Mouse (Mus musculus): ENCODE results near the gene Muc3. TPM values are rescaled to one million over a fixed set of nuclear protein-coding genes. Genes with fewer than 3 reads are reported as not detected.
"Not testable (repeated sequence)": the region's sequence is repeated elsewhere in the genome, so short reads cannot be mapped to it uniquely, and the experiment has no call there.

Muc3 gene
- polyA plus RNA-seq (2016; fragmentation: Nextera tagmentation; extraction: Ambion mirVana): not detected in 2 replicates

DNA sequence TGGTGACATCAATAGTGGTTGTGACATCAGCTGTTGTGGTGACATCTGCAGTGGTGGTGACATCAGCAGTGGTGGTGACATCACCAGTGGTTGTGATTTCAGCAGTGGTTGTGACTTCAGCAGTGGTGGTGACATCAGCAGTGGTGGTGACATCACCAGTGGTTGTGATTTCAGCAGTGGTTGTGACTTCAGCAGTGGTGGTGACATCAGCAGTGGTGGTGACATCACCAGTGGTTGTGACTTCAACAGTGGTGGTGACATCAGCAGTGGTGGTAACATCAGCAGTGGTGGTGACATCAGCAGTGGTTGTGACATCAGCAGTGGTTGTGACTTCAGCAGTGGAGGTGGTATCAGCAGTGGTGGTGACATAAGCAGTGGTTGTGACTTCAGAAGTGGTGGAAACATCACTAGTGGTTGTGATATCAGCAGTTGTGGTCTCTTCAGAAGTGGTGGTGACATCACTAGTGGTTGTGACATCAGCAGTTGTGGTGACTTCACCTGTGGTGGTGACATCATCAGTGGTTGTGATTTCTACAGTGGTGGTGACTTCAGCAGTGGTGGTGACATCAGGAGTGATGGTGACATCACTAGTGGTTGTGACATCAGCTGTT, at the start of gene Muc3:
TSS of gene Muc3 (minus strand) at position 51 of the 611 bp plus-strand sequence.
- not testable (repeated sequence) for H3K4me3 ChIP-seq; DNase-seq (ENCODE audit: low spot score); H3K27me3 ChIP-seq (ENCODE audit: low read depth, poor library complexity, severe bottlenecking); H3K27ac ChIP-seq (replicated peaks); H3K4me1 ChIP-seq; H3K36me3 ChIP-seq
- H3K9me3 ChIP-seq (replicated peaks): peaks cover 14% of the 10 kb centered on the region; the same call in 1 of the 2 replicates

DNA sequence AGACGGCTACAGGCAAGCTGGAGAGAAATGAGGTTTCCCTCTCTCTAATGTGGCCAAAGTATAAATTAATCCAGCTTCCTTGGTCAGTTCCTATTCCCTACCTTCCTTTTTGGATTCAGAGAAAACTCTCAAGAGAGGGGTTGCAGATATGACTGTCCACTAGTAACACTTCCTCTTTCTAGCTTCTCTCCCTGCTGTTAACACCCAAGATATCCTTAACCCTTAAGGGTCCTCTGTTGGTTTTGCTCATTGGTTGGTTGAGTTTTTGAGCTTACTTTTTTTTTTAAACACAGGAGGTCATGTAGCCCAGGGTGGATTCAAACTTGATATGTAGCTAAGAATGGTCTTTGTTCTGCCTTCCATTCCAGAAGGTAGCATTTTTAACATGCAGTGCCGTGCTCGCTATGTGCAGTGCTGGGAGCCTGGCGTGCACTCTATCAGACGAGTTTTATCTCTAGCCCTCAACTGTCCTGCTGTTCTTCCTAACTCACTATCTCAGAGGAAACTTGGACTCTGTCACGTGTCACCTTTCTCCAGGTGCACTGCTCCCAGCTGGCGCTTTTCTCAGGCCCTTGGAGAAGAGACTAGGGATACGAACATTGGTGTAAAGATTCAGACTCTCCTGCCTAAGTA, 45.5 kb upstream of the Muc3 start:
- H3K4me1 ChIP-seq: peaks cover 8% of the 10 kb centered on the region
- DNase-seq (ENCODE audit: low spot score): no peak
- H3K9me3 ChIP-seq (replicated peaks): 0 out of 2 replicates have a peak, but pooled peaks cover 7% of the 10 kb centered on the region
- H3K36me3 ChIP-seq: no peaks in the 10 kb centered on the region
- WGBS: 80% methylated on average over 8 of the region's 8 CpGs
- H3K4me3 ChIP-seq: no peak overlapping the region
- H3K27ac ChIP-seq (replicated peaks): no peak overlapping the region
- H3K27me3 ChIP-seq (ENCODE audit: low read depth, poor library complexity, severe bottlenecking): peaks cover 11% of the 10 kb centered on the region

DNA sequence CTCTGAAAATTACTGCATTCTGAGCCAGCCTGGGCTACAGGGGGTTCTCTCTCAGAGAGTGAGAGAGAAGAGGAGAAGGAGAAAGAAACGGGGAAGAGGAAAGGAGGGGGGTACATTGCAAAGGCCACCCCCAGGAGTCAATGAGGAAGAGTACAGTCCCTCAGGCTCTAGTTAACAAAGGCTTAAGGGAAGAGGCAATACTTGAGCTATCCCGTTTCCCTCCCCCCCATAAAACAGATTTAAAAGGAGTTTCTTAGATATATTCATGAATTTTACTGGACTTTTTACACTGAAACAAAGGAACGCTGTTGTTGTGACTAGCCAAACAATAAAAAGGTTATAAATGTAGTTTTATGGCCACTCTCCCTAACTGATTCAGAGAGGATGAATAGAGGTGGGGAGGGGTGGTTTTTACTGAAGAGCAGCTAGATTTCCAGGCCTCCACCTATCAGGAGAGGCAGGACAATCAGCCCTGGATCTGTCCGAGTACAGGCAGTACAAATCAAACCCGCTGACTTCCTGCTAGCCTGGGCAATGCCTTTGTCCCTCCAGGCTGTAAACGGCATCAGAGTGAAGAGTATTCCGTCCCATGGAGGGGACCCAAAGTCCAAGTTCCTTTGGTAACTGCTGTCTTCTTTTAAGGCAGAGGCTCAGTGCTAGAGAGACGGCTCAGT, 44.3 kb upstream of the Muc3 start:
- 0 out of 2 replicates have a peak, but pooled peaks cover 7% of the 10 kb centered on the region for H3K9me3 ChIP-seq (replicated peaks)
- 81% methylated on average over 8 of the region's 8 CpGs for WGBS
- no peaks in the 10 kb centered on the region for H3K36me3 ChIP-seq
- H3K4me3 ChIP-seq: no peak overlapping the region
- no peak overlapping the region for H3K27ac ChIP-seq (replicated peaks)
- no peak for DNase-seq (ENCODE audit: low spot score)
- H3K27me3 ChIP-seq (ENCODE audit: low read depth, poor library complexity, severe bottlenecking): peaks cover 21% of the 10 kb centered on the region
- peaks cover 13% of the 10 kb centered on the region for H3K4me1 ChIP-seq

DNA sequence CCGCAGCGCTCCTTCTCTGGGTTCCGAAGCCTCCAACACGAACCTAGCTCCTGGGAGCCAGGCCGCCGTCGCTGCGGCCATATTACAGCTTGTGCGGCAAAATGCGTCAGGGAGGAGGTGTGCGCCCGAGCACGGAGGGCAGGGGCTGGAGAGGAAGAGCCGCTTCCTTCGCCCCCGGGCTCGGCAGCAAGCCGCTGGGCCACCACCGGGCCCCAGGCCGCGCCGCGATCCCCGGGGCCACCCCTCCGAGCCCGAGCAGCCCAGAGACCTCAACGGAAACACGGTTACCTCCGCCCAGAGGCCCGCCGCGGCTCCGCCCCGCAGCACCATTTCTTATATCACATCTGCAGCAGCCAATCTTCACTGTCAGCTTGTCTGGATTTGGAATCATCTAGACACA, 40.2 kb upstream of the Muc3 start:
- 4% methylated on average over 34 of the region's 34 CpGs for WGBS
- peak; percentile 44 for DNase-seq (ENCODE audit: low spot score)
- Histone ChIP-seq H3K4me3 (peak overlapping the region; percentile 60), H3K9me3 (replicated peaks) (0 out of 2 replicates have a peak, but pooled peaks cover 7% of the 10 kb centered on the region), H3K27ac (replicated peaks) (peak overlapping the region; percentile 83), H3K27me3 (ENCODE audit: low read depth, poor library complexity, severe bottlenecking) (peaks cover 24% of the 10 kb centered on the region), H3K4me1 (peaks cover 5% of the 10 kb centered on the region), H3K36me3 (no peaks in the 10 kb centered on the region)

DNA sequence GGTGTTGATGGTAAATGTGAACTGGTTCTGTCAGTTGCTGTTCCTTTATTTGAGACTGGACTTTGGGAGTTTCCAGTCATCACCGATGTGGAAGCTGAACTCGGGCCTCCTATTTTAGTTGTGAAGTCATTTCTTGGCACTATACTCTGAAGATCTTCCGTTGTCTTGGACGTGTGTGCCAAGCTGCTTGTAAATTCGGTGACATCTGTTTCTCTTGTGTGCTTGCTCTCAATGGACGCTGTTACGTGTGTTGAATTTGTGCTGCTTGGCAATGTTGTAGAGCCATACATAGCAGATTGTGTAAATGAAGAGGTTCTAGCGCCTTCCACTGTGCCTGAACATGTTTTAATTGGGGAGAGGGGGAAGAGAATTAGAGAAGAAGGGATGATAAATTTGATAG, 36.2 kb upstream of the Muc3 start:
- H3K27me3 ChIP-seq (ENCODE audit: low read depth, poor library complexity, severe bottlenecking): peaks cover 20% of the 10 kb centered on the region
- DNase-seq (ENCODE audit: low spot score): no peak
- H3K4me3 ChIP-seq: no peak overlapping the region
- H3K9me3 ChIP-seq (replicated peaks): no peaks in the 10 kb centered on the region
- no peaks in the 10 kb centered on the region for H3K36me3 ChIP-seq
- 91% methylated on average over 8 of the region's 8 CpGs for WGBS
- H3K27ac ChIP-seq (replicated peaks): no peak overlapping the region
- peaks cover 5% of the 10 kb centered on the region for H3K4me1 ChIP-seq

DNA sequence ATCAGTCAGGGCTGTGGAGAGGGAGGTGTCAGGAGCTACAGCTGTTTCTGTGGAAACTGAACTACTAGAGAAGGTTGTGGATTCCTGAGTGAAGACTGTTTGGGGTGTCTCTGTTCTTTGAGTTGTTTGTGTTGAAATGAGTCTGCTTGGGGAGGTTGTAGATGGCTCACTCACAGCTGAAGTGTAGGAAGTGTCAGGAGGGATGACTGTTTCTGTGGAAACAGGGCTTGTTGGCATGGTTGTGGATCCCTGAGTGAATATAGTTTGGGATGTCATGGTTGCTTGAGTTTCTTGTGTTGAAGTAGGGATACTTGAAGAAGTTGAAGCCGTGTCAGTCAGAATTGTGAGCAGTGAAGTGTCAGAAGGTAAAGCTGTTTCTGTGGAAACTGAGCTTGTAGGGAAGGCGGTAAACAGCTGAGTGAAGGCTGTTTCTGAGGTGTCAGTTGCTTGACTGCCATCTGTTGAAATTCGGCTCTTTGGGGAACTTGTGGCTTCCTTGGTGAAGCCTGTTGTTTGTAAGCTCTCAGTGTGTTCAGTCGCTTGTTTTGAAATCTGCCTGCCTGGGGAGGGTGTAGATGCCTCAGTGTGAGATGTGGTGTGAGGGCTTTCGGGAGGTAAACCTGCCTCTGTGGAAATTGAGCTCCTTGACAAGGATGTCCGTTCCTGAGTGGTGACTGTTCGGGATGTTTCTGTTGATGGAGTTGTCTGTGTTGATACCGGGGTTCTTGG, 30.7 kb upstream of the Muc3 start:
- no peak overlapping the region for H3K27ac ChIP-seq (replicated peaks)
- no peaks in the 10 kb centered on the region for H3K36me3 ChIP-seq
- WGBS: 83% methylated on average over 8 of the region's 8 CpGs
- H3K27me3 ChIP-seq (ENCODE audit: low read depth, poor library complexity, severe bottlenecking): no peaks in the 10 kb centered on the region
- DNase-seq (ENCODE audit: low spot score): no peak
- no peaks in the 10 kb centered on the region for H3K4me1 ChIP-seq
- no peaks in the 10 kb centered on the region for H3K9me3 ChIP-seq (replicated peaks)
- no peak overlapping the region for H3K4me3 ChIP-seq

DNA sequence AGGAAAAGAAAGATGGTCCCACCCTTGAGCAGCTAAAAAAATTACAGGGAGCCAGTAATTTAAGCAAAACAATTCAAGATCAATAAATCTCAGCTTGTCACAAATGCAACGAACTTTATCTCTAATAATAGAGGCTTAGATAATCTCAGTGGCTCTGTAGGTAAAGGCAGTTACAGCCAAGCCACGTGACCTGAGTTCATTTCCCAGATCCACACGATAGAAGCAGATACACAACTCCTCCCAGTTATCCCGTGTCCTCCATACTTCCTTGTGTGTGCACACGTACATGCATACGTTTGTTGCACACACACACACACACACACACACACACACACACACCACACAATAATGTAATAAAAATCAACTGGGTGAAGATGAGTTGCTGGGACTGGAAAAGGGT, 24.8 kb upstream of the Muc3 start:
- DNase-seq (ENCODE audit: low spot score): no peak
- no peak overlapping the region for H3K27ac ChIP-seq (replicated peaks)
- H3K36me3 ChIP-seq: no peaks in the 10 kb centered on the region
- H3K9me3 ChIP-seq (replicated peaks): no peaks in the 10 kb centered on the region
- H3K4me1 ChIP-seq: no peaks in the 10 kb centered on the region
- no peak overlapping the region for H3K4me3 ChIP-seq
- WGBS: 88% methylated on average over 6 of the region's 6 CpGs
- no peaks in the 10 kb centered on the region for H3K27me3 ChIP-seq (ENCODE audit: low read depth, poor library complexity, severe bottlenecking)

DNA sequence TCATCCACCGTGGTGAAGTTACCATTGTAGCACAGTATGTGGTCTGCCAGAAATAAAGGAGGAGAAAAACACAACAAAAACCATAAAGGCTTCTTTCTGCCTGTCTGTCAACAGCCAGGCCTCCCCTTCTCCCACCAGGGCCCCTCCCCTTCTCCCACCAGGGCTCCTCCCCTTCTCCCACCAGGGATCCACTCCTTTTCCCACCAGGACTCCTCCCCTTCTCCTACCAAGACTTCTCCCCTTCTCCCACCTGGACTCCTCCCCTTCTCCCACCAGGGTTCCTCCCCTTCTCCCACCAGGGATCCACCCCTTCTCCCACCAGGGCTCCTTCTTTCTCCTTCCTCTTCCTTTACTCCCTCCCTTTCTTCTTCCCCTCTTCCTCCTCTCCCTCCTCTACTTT, 23.5 kb upstream of the Muc3 start:
- H3K4me1 ChIP-seq: no peaks in the 10 kb centered on the region
- no peaks in the 10 kb centered on the region for H3K27me3 ChIP-seq (ENCODE audit: low read depth, poor library complexity, severe bottlenecking)
- 5% methylated on average over 1 of the region's 1 CpGs for WGBS
- no peak overlapping the region for H3K4me3 ChIP-seq
- no peaks in the 10 kb centered on the region for H3K36me3 ChIP-seq
- no peak overlapping the region for H3K27ac ChIP-seq (replicated peaks)
- no peak for DNase-seq (ENCODE audit: low spot score)
- no peaks in the 10 kb centered on the region for H3K9me3 ChIP-seq (replicated peaks)

DNA sequence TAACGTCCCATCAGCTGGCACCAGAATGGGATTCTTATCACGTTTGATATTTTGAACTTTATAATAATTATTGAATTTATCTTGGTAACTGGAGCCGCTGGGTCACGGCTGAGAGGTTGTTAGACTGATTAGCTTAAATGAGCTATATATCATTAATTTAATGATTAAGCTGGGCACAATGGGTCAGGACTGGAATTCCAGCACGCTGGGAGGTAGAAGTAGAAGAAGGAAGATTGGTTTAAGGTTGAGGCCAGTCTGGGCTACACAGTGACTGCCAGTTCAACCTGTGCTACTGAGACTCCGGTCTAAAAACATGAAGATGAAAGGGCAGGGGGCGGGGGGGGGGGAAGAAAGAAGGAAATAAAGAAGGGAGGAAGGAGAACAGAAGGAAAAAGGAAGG, 22.4 kb upstream of the Muc3 start:
- Histone ChIP-seq H3K27me3 (ENCODE audit: low read depth, poor library complexity, severe bottlenecking) (no peaks in the 10 kb centered on the region), H3K27ac (replicated peaks) (no peak overlapping the region), H3K4me1 (no peaks in the 10 kb centered on the region), H3K9me3 (replicated peaks) (no peaks in the 10 kb centered on the region), H3K36me3 (no peaks in the 10 kb centered on the region), H3K4me3 (no peak overlapping the region)
- 86% methylated on average over 7 of the region's 7 CpGs for WGBS
- DNase-seq (ENCODE audit: low spot score): no peak

DNA sequence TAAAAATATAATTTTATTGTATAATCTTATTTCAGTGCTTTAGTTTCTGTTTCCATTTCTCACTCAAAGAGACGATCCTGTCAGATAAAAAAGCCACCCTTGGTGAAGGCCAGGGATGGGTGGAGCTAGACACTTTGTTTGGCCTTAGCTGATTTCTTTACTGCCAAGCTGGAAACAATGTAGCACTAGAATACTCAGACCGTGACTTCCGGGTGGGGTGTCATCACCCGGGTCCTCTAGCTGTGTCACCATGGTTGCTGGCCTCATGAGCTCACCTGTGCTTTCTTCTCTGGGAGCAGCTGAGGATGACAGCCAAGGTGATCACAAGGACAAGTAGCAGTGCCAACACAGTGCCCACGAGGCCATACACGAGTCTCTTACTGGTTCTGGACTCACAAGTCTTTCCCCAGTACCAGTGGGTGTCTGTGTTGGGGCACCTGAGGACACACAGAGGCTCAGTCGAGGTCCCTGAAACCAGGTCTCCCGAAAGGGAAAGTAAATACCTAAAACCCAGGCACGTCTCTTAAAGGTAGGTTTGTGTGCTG, 21.8 kb upstream of the Muc3 start:
- H3K4me3 ChIP-seq: no peak overlapping the region
- H3K27me3 ChIP-seq (ENCODE audit: low read depth, poor library complexity, severe bottlenecking): no peaks in the 10 kb centered on the region
- no peaks in the 10 kb centered on the region for H3K9me3 ChIP-seq (replicated peaks)
- H3K36me3 ChIP-seq: no peaks in the 10 kb centered on the region
- no peak overlapping the region for H3K27ac ChIP-seq (replicated peaks)
- H3K4me1 ChIP-seq: no peaks in the 10 kb centered on the region
- DNase-seq (ENCODE audit: low spot score): no peak
- WGBS: 79% methylated on average over 9 of the region's 9 CpGs

DNA sequence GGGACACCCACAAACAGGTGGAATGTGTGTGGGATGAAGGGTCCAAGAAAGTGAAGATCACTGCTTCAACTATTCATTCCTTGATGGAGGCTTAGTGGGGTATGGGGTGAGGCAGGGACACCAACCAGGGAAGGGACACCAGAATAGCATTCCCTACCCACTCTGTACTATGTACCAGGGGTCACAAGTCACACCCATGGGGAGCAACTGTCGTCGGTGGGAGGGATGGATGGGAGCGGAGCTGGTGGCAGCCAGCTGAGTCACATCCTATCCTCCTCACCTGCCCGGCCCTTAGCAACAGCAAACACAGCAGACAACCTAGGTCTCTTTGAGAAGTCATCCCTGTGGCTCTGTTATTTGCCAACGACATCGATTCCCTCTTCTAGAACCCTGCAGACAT, 18.4 kb upstream of the Muc3 start:
- H3K9me3 ChIP-seq (replicated peaks): no peaks in the 10 kb centered on the region
- H3K36me3 ChIP-seq: no peaks in the 10 kb centered on the region
- H3K4me1 ChIP-seq: no peaks in the 10 kb centered on the region
- no peak overlapping the region for H3K27ac ChIP-seq (replicated peaks)
- no peak for DNase-seq (ENCODE audit: low spot score)
- no peaks in the 10 kb centered on the region for H3K27me3 ChIP-seq (ENCODE audit: low read depth, poor library complexity, severe bottlenecking)
- 82% methylated on average over 6 of the region's 6 CpGs for WGBS
- no peak overlapping the region for H3K4me3 ChIP-seq

DNA sequence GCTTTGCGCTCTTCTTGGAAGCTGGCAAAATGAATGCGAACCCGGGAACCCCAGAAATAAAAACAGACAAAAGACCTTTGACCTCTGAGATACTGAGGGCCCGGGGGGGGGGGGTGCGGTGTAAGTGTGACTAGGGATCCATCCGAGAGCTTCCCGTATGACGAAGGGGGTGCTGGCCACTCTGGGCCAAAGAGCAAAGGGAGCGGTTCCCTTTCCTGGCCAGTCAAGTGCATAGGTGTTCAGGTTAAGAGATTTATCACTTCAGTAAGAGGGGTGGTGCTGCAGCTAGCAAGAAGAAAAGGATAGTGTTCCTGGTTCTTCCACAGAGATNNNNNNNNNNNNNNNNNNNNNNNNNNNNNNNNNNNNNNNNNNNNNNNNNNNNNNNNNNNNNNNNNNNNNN, 16.9 kb upstream of the Muc3 start:
- H3K4me1 ChIP-seq: no peaks in the 10 kb centered on the region
- H3K27ac ChIP-seq (replicated peaks): no peak overlapping the region
- H3K9me3 ChIP-seq (replicated peaks): no peaks in the 10 kb centered on the region
- 76% methylated on average over 9 of the region's 9 CpGs for WGBS
- no peaks in the 10 kb centered on the region for H3K36me3 ChIP-seq
- H3K4me3 ChIP-seq: no peak overlapping the region
- no peaks in the 10 kb centered on the region for H3K27me3 ChIP-seq (ENCODE audit: low read depth, poor library complexity, severe bottlenecking)
- no peak for DNase-seq (ENCODE audit: low spot score)
